Mouse (Mus musculus) liver, embryonic 14.5 days (tissue): ENCODE data around the gene Zfp69. TPM values are rescaled to one million over a fixed set of nuclear protein-coding genes. Genes with fewer than 3 reads are reported as not detected.

ENCODE experiments used
- ATAC-seq: fragments of 200-750 bp; cut with Nextera tagmentation; 2 replicates; pipeline ENCODE4 v1.8.0; 2017; ENCODE audit warnings: moderate number of reproducible peaks, mild to moderate bottlenecking, moderate library complexity; ENCODE audit not compliant: insufficient read depth
- DNase-seq, 3 experiments: peaks; one replicate each; pipeline ENCODE4 v3.0.0-alpha.2; 2012 to 2013; ENCODE audit warnings: low read depth in 3 of 3, low spot score in 3 of 3
- H3K27ac ChIP-seq: fragments of 300-500 bp; sonication (generic); 2 replicates; pipeline ENCODE4 v1.5.1; 2014; ENCODE audit warnings: moderate library complexity, mild to moderate bottlenecking, control low read depth, inconsistent platforms
- H3K27me3 ChIP-seq: fragments of 300-500 bp; sonication (generic); 2 replicates; pipeline ENCODE4 v1.6.1; 2014; ENCODE audit warnings: mild to moderate bottlenecking, low read length, moderate library complexity; ENCODE audit not compliant: control insufficient read depth, insufficient read depth
- H3K36me3 ChIP-seq: fragments of 300-500 bp; sonication (generic); replicated peaks from 2 replicates; pipeline ENCODE4 v1.6.1; 2014; ENCODE audit warnings: low read depth; ENCODE audit not compliant: control insufficient read depth, insufficient read depth
- H3K4me1 ChIP-seq, 2 experiments: fragments of 200-500 bp in 1 of 2; fragments of 300-500 bp in 1 of 2; sonication (generic) in 1 of 2; replicated peaks; 2 replicates each; pipeline ENCODE4 v1.6.1; 2012 to 2014; ENCODE audit warnings: antibody characterized with exemption in 1 of 2, inconsistent platforms in 1 of 2, low read length in 1 of 2; ENCODE audit not compliant: control insufficient read depth in 2 of 2, insufficient read depth in 2 of 2
- H3K4me2 ChIP-seq: fragments of 300-500 bp; sonication (generic); 2 replicates; pipeline ENCODE4 v1.6.1; 2014; ENCODE audit warnings: low read depth, mild to moderate bottlenecking, control low read depth, moderate library complexity
- H3K4me3 ChIP-seq, 2 experiments: fragments of 200-500 bp in 1 of 2; fragments of 300-500 bp in 1 of 2; sonication (generic) in 1 of 2; 2 replicates each; pipeline ENCODE4 v1.5.1; 2012 to 2014; ENCODE audit warnings: low read depth in 2 of 2, low read length in 2 of 2, mild to moderate bottlenecking in 2 of 2, control low read depth in 1 of 2, inconsistent platforms in 1 of 2, moderate library complexity in 1 of 2; ENCODE audit not compliant: insufficient read depth in 1 of 2
- H3K9ac ChIP-seq: fragments of 300-500 bp; sonication (generic); replicated peaks from 2 replicates; pipeline ENCODE4 v1.6.1; 2014; ENCODE audit warnings: mild to moderate bottlenecking, control low read depth, moderate library complexity
- H3K9me3 ChIP-seq: fragments of 300-500 bp; sonication (generic); 2 replicates; pipeline ENCODE4 v1.6.1; 2016; ENCODE audit warnings: low read length, mixed read lengths; ENCODE audit not compliant: control insufficient read depth
- CTCF ChIP-seq: IDR thresholded peaks from 2 replicates; pipeline ENCODE4 v1.5.1; 2016; ENCODE audit warnings: antibody characterized with exemption, low read depth, control low read depth
- EP300 ChIP-seq: IDR thresholded peaks from 2 replicates; pipeline ENCODE4 v1.6.1; 2016; ENCODE audit warnings: antibody characterized with exemption, low read depth
- WGBS: fragments of 180-500 bp; shearing (Covaris S2); extraction: QIAGEN DNeasy Blood & Tissue Kit; methylation state at CpG from one replicate; pipeline ENCODE4 v1.1.7; 2014; ENCODE audit not compliant: insufficient replicate concordance; 5-methylcytosine and 5-hydroxymethylcytosine counted together
- polyA plus RNA-seq, 2 experiments: library from polyadenylated mRNA; depleted of rRNA in 1 of 2; stranded (reverse) in 1 of 2; unstranded in 1 of 2; fragments of >200 nt; fragmentation: Nextera tagmentation in 1 of 2; extraction: Ambion mirVana in 1 of 2; gene quantifications; 2 replicates each; pipeline versions ENCODE4 v1.2.1 to v1.2.3; 2012 to 2014

Gene Zfp69
- polyA plus RNA-seq, 2 experiments, result 1.0 to 1.2 TPM

GRCm38 (mm10) chr4:120971842-120972241 lies 20.3 kb upstream of the Zfp69 start:
- no peaks in the 10 kb centered on the region for H3K27me3 ChIP-seq
- no peak for TF ChIP-seq CTCF
- no peak for TF ChIP-seq EP300
- H3K4me3 ChIP-seq, result no peak overlapping the region
- H3K27ac ChIP-seq, result no peak overlapping the region
- H3K9ac ChIP-seq, result no peak overlapping the region
- 87% methylated on average over 8 of the region's 8 CpGs for WGBS
- no peak overlapping the region for H3K4me2 ChIP-seq
- ATAC-seq, result no peak
- peaks cover 60% of the 10 kb centered on the region for H3K36me3 ChIP-seq
- peaks cover 0 to 10% of the 10 kb centered on the region in 2 experiments; a peak in 2 of 4 replicates for H3K4me1 ChIP-seq
- no peaks in the 10 kb centered on the region for H3K9me3 ChIP-seq
- no peak for DNase-seq

GRCm38 (mm10) chr4:120969382-120970146 lies 18.1 kb upstream of the Zfp69 start:
- Histone ChIP-seq H3K4me3 (no peak overlapping the region), H3K27me3 (no peaks in the 10 kb centered on the region), H3K36me3 (peaks cover 53% of the 10 kb centered on the region), H3K27ac (no peak overlapping the region), H3K9me3 (no peaks in the 10 kb centered on the region), H3K4me2 (no peak overlapping the region), H3K9ac (no peak overlapping the region), H3K4me1 (peaks cover 0 to 5% of the 10 kb centered on the region in 2 experiments; a peak in 2 of 4 replicates)
- TF ChIP-seq CTCF (peak; percentile 76), EP300 (no peak)
- WGBS, result 81% methylated on average over 5 of the region's 5 CpGs
- no peak for DNase-seq
- no peak; the same call in 1 of the 2 replicates for ATAC-seq

GRCm38 (mm10) chr4:120968486-120968885 lies 17.0 kb upstream of the Zfp69 start:
- no peaks in the 10 kb centered on the region for H3K27me3 ChIP-seq
- no peaks in the 10 kb centered on the region for H3K9me3 ChIP-seq
- no peak overlapping the region for H3K27ac ChIP-seq
- peaks cover 43% of the 10 kb centered on the region for H3K36me3 ChIP-seq
- DNase-seq (no peak), ATAC-seq (no peak)
- 82% methylated on average over 9 of the region's 9 CpGs for WGBS
- H3K4me1 ChIP-seq, result no peaks in the 10 kb centered on the region
- no peak overlapping the region for H3K4me2 ChIP-seq
- H3K9ac ChIP-seq, result no peak overlapping the region
- TF ChIP-seq CTCF, result no peak
- TF ChIP-seq EP300, result no peak
- H3K4me3 ChIP-seq, result no peak overlapping the region

- no peak overlapping the region for H3K4me2 ChIP-seq
- no peak for DNase-seq
- no peak overlapping the region for H3K27ac ChIP-seq
- no peaks in the 10 kb centered on the region for H3K27me3 ChIP-seq
- no peak overlapping the region for H3K9ac ChIP-seq
- WGBS, result 75% methylated on average over 1 of the region's 1 CpGs
- no peak overlapping the region for H3K4me3 ChIP-seq
- no peaks in the 10 kb centered on the region for H3K9me3 ChIP-seq
- peaks cover 9 to 22% of the 10 kb centered on the region in 2 experiments for H3K4me1 ChIP-seq
- H3K36me3 ChIP-seq, result no peaks in the 10 kb centered on the region
- no peak for TF ChIP-seq EP300
- no peak for TF ChIP-seq CTCF
- no peak for ATAC-seq
These were observed 4.1 kb upstream of the Zfp69 start for GRCm38 (mm10) chr4:120955586-120955985.

- DNase-seq, result no peak
- no peaks in the 10 kb centered on the region for H3K9me3 ChIP-seq
- no peak overlapping the region; the same call in 1 of the 2 replicates for H3K27ac ChIP-seq
- 40% methylated on average over 1 of the region's 1 CpGs for WGBS
- TF ChIP-seq EP300 (no peak), CTCF (no peak)
- peaks cover 10 to 23% of the 10 kb centered on the region in 2 experiments for H3K4me1 ChIP-seq
- no peak for ATAC-seq
- no peaks in the 10 kb centered on the region for H3K36me3 ChIP-seq
- no peak overlapping the region for H3K9ac ChIP-seq
- H3K4me3 ChIP-seq, result no peak overlapping the region
- no peaks in the 10 kb centered on the region for H3K27me3 ChIP-seq
- no peak overlapping the region for H3K4me2 ChIP-seq
These were observed 2.2 kb upstream of the Zfp69 start for GRCm38 (mm10) chr4:120953667-120954066.
